Comparison of ENCODE assay signal across 9 mouse cellular contexts in the genomic region with DNA sequence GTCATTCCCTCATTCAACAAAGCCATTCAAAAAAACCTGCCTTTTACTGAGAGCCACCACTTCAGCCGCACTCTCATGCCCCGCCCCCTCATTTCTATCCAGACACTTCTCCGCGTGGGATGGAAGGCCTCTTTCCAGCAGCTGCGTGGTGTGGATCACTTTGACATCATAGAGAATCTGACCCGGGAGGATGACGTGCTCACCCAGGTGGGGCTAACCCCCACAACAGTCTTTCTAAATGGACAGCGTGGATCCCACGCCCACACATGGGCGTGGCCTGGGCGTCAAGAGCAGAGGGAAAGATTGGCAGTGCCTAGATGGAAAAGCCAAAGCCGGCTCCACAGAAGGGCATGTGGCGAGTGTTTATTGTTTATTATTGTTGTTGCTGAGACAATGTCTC. TPM values are rescaled to one million over a fixed set of nuclear protein-coding genes. Genes with fewer than 3 reads are reported as not detected.
DNase-seq lines count a peak whose midpoint lies in the region; ATAC-seq and TF ChIP-seq lines count a peak whose summit lies in the region.
"Had no signal": no experiment of that assay in that cellular context is flagged by ENCODE, and none has a peak within 500 bp of the region (broad histone marks: within the 10 kb centered on the region; RNA-seq: fewer than 3 reads in every experiment).

No protein-coding gene starts in this region.

- H3K4me2 ChIP-seq in heart, embryonic 16.5 days (ENCODE audit: low read depth, low read length) = peak overlapping the region; percentile 46
- peak overlapping the region; percentile 32; the same call in 1 of the 2 replicates for H3K4me2 ChIP-seq in hindbrain, embryonic 13.5 days
- peak overlapping the region; percentile 54 for H3K4me2 ChIP-seq in limb, embryonic 13.5 days (replicated peaks)
- H3K4me2 ChIP-seq in neural tube, embryonic 12.5 days (replicated peaks) = peak overlapping the region; percentile 36

- no peak for ATAC-seq in heart, embryonic 16.5 days (replicated peaks; ENCODE audit: extremely low read depth, insufficient read depth, low FRiP score)
- no peak for ATAC-seq in hindbrain, embryonic 13.5 days (ENCODE audit: low FRiP score)
- no peak for ATAC-seq in limb, embryonic 13.5 days (ENCODE audit: low FRiP score, low read depth)
- no peak for ATAC-seq in neural tube, embryonic 12.5 days (ENCODE audit: low FRiP score, low read depth)

- no peaks in the 10 kb centered on the region for H3K27me3 ChIP-seq in heart, embryonic 16.5 days (ENCODE audit: control insufficient read depth, insufficient read depth, low read length)
- H3K27me3 ChIP-seq in hindbrain, embryonic 13.5 days = no peaks in the 10 kb centered on the region
- no peaks in the 10 kb centered on the region for H3K27me3 ChIP-seq in limb, embryonic 13.5 days
- no peaks in the 10 kb centered on the region for H3K27me3 ChIP-seq in neural tube, embryonic 12.5 days (replicated peaks)
- no peaks in the 10 kb centered on the region for H3K27me3 ChIP-seq in thymus, adult 2 months (ENCODE audit: control insufficient read depth, insufficient read depth, low read length)

- H3K36me3 ChIP-seq in heart, embryonic 16.5 days (ENCODE audit: control insufficient read depth, insufficient read depth) = no peaks in the 10 kb centered on the region
- no peaks in the 10 kb centered on the region for H3K36me3 ChIP-seq in hindbrain, embryonic 13.5 days
- H3K36me3 ChIP-seq in limb, embryonic 13.5 days = no peaks in the 10 kb centered on the region
- H3K36me3 ChIP-seq in neural tube, embryonic 12.5 days = no peaks in the 10 kb centered on the region
- no peaks in the 10 kb centered on the region for H3K36me3 ChIP-seq in thymus, adult 2 months (ENCODE audit: control insufficient read depth, insufficient read depth, low read length)

- H3K9me3 ChIP-seq in heart, embryonic 16.5 days (replicated peaks; ENCODE audit: control insufficient read depth, low read length) = no peaks in the 10 kb centered on the region
- H3K9me3 ChIP-seq in hindbrain, embryonic 13.5 days = no peaks in the 10 kb centered on the region
- H3K9me3 ChIP-seq in limb, embryonic 13.5 days = no peaks in the 10 kb centered on the region
- no peaks in the 10 kb centered on the region for H3K9me3 ChIP-seq in neural tube, embryonic 12.5 days
- H3K9me3 ChIP-seq: megakaryocyte, embryonic 14.5 days had no signal

- H3K9ac ChIP-seq in heart, embryonic 16.5 days (ENCODE audit: low read length) = no peak overlapping the region
- H3K9ac ChIP-seq in hindbrain, embryonic 13.5 days = no peak overlapping the region
- H3K9ac ChIP-seq in limb, embryonic 13.5 days = no peak overlapping the region
- H3K9ac ChIP-seq in neural tube, embryonic 12.5 days = no peak overlapping the region

- no peak for DNase-seq in heart, postnatal 4 days
- no peak for DNase-seq in thymus, adult 2 months
- DNase-seq in urinary bladder, postnatal 25 days (ENCODE audit: low spot score) = no peak

- peaks cover 28% of the 10 kb centered on the region for H3K4me1 ChIP-seq in heart, embryonic 16.5 days (ENCODE audit: control insufficient read depth, insufficient read depth, low read length)
- H3K4me1 ChIP-seq in brown adipose tissue, adult 24 weeks (ENCODE audit: control insufficient read depth, insufficient read depth, insufficient read length, low read length) = peaks cover 4% of the 10 kb centered on the region; the same call in 1 of the 2 replicates
- H3K4me1 ChIP-seq in hindbrain, embryonic 13.5 days (replicated peaks) = peaks cover 15% of the 10 kb centered on the region
- peaks cover 14% of the 10 kb centered on the region for H3K4me1 ChIP-seq in limb, embryonic 13.5 days
- H3K4me1 ChIP-seq in neural tube, embryonic 12.5 days = 0 out of 2 replicates have a peak, but pooled peaks cover 7% of the 10 kb centered on the region
- peaks cover 11% of the 10 kb centered on the region for H3K4me1 ChIP-seq in thymus, adult 2 months (replicated peaks; ENCODE audit: control insufficient read depth, insufficient read depth, low read length)

- TF ChIP-seq CTCF in thymus, adult 2 months (IDR thresholded peaks at IDR 0.05; ENCODE audit: borderline replicate concordance, control insufficient read depth, extremely low read depth, insufficient read depth, low read length, poor library complexity) = no peak

- H3K27ac ChIP-seq in heart, embryonic 16.5 days (ENCODE audit: low read length) = no peak overlapping the region
- H3K27ac ChIP-seq in brown adipose tissue, adult 24 weeks (replicated peaks; ENCODE audit: low read depth, low read length) = no peak overlapping the region
- no peak overlapping the region for H3K27ac ChIP-seq in hindbrain, embryonic 13.5 days
- H3K27ac ChIP-seq in limb, embryonic 13.5 days = no peak overlapping the region
- H3K27ac ChIP-seq in neural tube, embryonic 12.5 days = no peak overlapping the region
- no peak overlapping the region for H3K27ac ChIP-seq in thymus, adult 2 months (ENCODE audit: control insufficient read depth, insufficient read depth, low read length)

- WGBS in heart, embryonic 16.5 days = 26% methylated on average over 13 of the region's 13 CpGs
- WGBS in hindbrain, embryonic 13.5 days = 24% methylated on average over 13 of the region's 13 CpGs
- WGBS in limb, embryonic 13.5 days = 31% methylated on average over 13 of the region's 13 CpGs
- WGBS in neural tube, embryonic 12.5 days = 26% methylated on average over 13 of the region's 13 CpGs
- 73% methylated on average over 13 of the region's 13 CpGs for WGBS in thymus, adult 2 months

- no peak for TF ChIP-seq POLR2A in thymus, adult 2 months (IDR thresholded peaks at IDR 0.05; ENCODE audit: control insufficient read depth, extremely low read depth, insufficient read depth, low read length, poor library complexity)

- H3K4me3 ChIP-seq in heart, embryonic 16.5 days (ENCODE audit: low read length) = peak overlapping the region; percentile 28
- H3K4me3 ChIP-seq in brown adipose tissue, adult 24 weeks (ENCODE audit: insufficient read depth, low read depth, low read length) = peak overlapping the region; percentile 44
- H3K4me3 ChIP-seq in hindbrain, embryonic 13.5 days = no peak overlapping the region
- H3K4me3 ChIP-seq in limb, embryonic 13.5 days = peak overlapping the region; percentile 19; the same call in 1 of the 2 replicates
- H3K4me3 ChIP-seq in neural tube, embryonic 12.5 days = no peak overlapping the region
- no peak overlapping the region for H3K4me3 ChIP-seq in thymus, adult 2 months (ENCODE audit: control insufficient read depth, insufficient read depth, low read length)
- H3K4me3 ChIP-seq: megakaryocyte, embryonic 14.5 days had no signal

RNA-seq across cellular contexts. Expression of a gene that starts 10.4 kb away (rescaled TPM):
- 108 and 114 TPM in 2 replicates for polyA plus RNA-seq in heart, embryonic 16.5 days (2015; fragmentation: Nextera tagmentation; extraction: Ambion mirVana)
- 10 to 100 TPM; 93.1 to 99.2 TPM for total RNA-seq in heart, postnatal 4 days (2021)
- not detected in 2 replicates for polyA plus RNA-seq in brown adipose tissue, adult 24 weeks (2012; ENCODE audit: insufficient read depth, insufficient read length, missing spikeins)
- polyA plus RNA-seq in hindbrain, embryonic 13.5 days (2015; fragmentation: Nextera tagmentation; extraction: Ambion mirVana) = 25.3 and 26.0 TPM in 2 replicates
- polyA plus RNA-seq in limb, embryonic 13.5 days (2015; fragmentation: Nextera tagmentation; extraction: Ambion mirVana) = 133 and 137 TPM in 2 replicates
- 53.8 and 54.4 TPM in 2 replicates for polyA plus RNA-seq in neural tube, embryonic 12.5 days (2016; fragmentation: Nextera tagmentation; extraction: Ambion mirVana)
- 130 and 167 TPM in 2 replicates for polyA plus RNA-seq in thymus, adult 2 months (2012; rRNA removed)

RNA-seq across cellular contexts. Expression of a gene that starts 10.6 kb away (rescaled TPM):
- polyA plus RNA-seq in heart, embryonic 16.5 days (2015; fragmentation: Nextera tagmentation; extraction: Ambion mirVana) = 17.5 and 20.8 TPM in 2 replicates
- total RNA-seq in heart, postnatal 4 days (2021) = 10 to 100 TPM; 15.3 to 15.5 TPM
- polyA plus RNA-seq in brown adipose tissue, adult 24 weeks (2012; ENCODE audit: insufficient read depth, insufficient read length, missing spikeins) = 1.7 and 1.8 TPM in 2 replicates
- 4.2 and 4.9 TPM in 2 replicates for polyA plus RNA-seq in hindbrain, embryonic 13.5 days (2015; fragmentation: Nextera tagmentation; extraction: Ambion mirVana)
- polyA plus RNA-seq in limb, embryonic 13.5 days (2015; fragmentation: Nextera tagmentation; extraction: Ambion mirVana) = 5.6 and 6.2 TPM in 2 replicates
- 3.4 and 4.0 TPM in 2 replicates for polyA plus RNA-seq in neural tube, embryonic 12.5 days (2016; fragmentation: Nextera tagmentation; extraction: Ambion mirVana)
- 17.7 and 18.2 TPM in 2 replicates for polyA plus RNA-seq in thymus, adult 2 months (2012; rRNA removed)

RNA-seq across cellular contexts. Expression of a gene that starts 12.7 kb away (rescaled TPM):
- 228 and 244 TPM in 2 replicates for polyA plus RNA-seq in heart, embryonic 16.5 days (2015; fragmentation: Nextera tagmentation; extraction: Ambion mirVana)
- total RNA-seq in heart, postnatal 4 days (2021) = 10 to 100 TPM; 63.1 to 69.1 TPM
- polyA plus RNA-seq in brown adipose tissue, adult 24 weeks (2012; ENCODE audit: insufficient read depth, insufficient read length, missing spikeins) = 1.1 TPM in 1 of 2 replicates, not detected in the other
- 56.0 and 57.4 TPM in 2 replicates for polyA plus RNA-seq in hindbrain, embryonic 13.5 days (2015; fragmentation: Nextera tagmentation; extraction: Ambion mirVana)
- polyA plus RNA-seq in limb, embryonic 13.5 days (2015; fragmentation: Nextera tagmentation; extraction: Ambion mirVana) = 307 and 322 TPM in 2 replicates
- 168 and 183 TPM in 2 replicates for polyA plus RNA-seq in neural tube, embryonic 12.5 days (2016; fragmentation: Nextera tagmentation; extraction: Ambion mirVana)
- 75.4 and 87.2 TPM in 2 replicates for polyA plus RNA-seq in thymus, adult 2 months (2012; rRNA removed)

RNA-seq across cellular contexts. Expression of a gene that starts 24.2 kb away (rescaled TPM):
- not detected in 2 replicates for polyA plus RNA-seq in heart, embryonic 16.5 days (2015; fragmentation: Nextera tagmentation; extraction: Ambion mirVana)
- total RNA-seq in heart, postnatal 4 days (2021) = under 1 TPM in 1 of 2 experiments, not detected in 1; 0.18 TPM
- not detected in 2 replicates for polyA plus RNA-seq in brown adipose tissue, adult 24 weeks (2012; ENCODE audit: insufficient read depth, insufficient read length, missing spikeins)
- polyA plus RNA-seq in hindbrain, embryonic 13.5 days (2015; fragmentation: Nextera tagmentation; extraction: Ambion mirVana) = not detected in 2 replicates
- not detected in 2 replicates for polyA plus RNA-seq in limb, embryonic 13.5 days (2015; fragmentation: Nextera tagmentation; extraction: Ambion mirVana)
- not detected in 2 replicates for polyA plus RNA-seq in neural tube, embryonic 12.5 days (2016; fragmentation: Nextera tagmentation; extraction: Ambion mirVana)
- 0.05 TPM in 1 of 2 replicates, not detected in the other for polyA plus RNA-seq in thymus, adult 2 months (2012; rRNA removed)

RNA-seq across cellular contexts. Expression of a gene that starts 26.8 kb away (rescaled TPM):
- 0.92 and 2.4 TPM in 2 replicates for polyA plus RNA-seq in heart, embryonic 16.5 days (2015; fragmentation: Nextera tagmentation; extraction: Ambion mirVana)
- 1 to 10 TPM; 2.7 to 3.5 TPM for total RNA-seq in heart, postnatal 4 days (2021)
- polyA plus RNA-seq in brown adipose tissue, adult 24 weeks (2012; ENCODE audit: insufficient read depth, insufficient read length, missing spikeins) = not detected in 2 replicates
- 0.70 and 0.74 TPM in 2 replicates for polyA plus RNA-seq in hindbrain, embryonic 13.5 days (2015; fragmentation: Nextera tagmentation; extraction: Ambion mirVana)
- polyA plus RNA-seq in limb, embryonic 13.5 days (2015; fragmentation: Nextera tagmentation; extraction: Ambion mirVana) = 0.60 and 0.72 TPM in 2 replicates
- polyA plus RNA-seq in neural tube, embryonic 12.5 days (2016; fragmentation: Nextera tagmentation; extraction: Ambion mirVana) = 0.70 TPM in 1 of 2 replicates, not detected in the other
- 0.06 TPM in 1 of 2 replicates, not detected in the other for polyA plus RNA-seq in thymus, adult 2 months (2012; rRNA removed)

Comparison
In these comparisons a context has a peak if more than half of its experiments do, and no peak if none do; other contexts are left out.
1. H3K4me3 ChIP-seq: peak in heart, embryonic 16.5 days (single experiment), brown adipose tissue, adult 24 weeks (single experiment) and limb, embryonic 13.5 days (single experiment); none in hindbrain, embryonic 13.5 days (single experiment), neural tube, embryonic 12.5 days (single experiment) and thymus, adult 2 months (single experiment).
2. RNA of a gene that starts 10.4 kb away (polyA plus RNA-seq): 133 to 137 TPM in limb, embryonic 13.5 days, 130 to 167 TPM in thymus, adult 2 months, 108 to 114 TPM in heart, embryonic 16.5 days, 53.8 to 54.4 TPM in neural tube, embryonic 12.5 days and 25.3 to 26.0 TPM in hindbrain, embryonic 13.5 days; not detected in brown adipose tissue, adult 24 weeks; every median in the first group is over 10 times any median in the second.
3. RNA of a gene that starts 12.7 kb away (polyA plus RNA-seq): 307 to 322 TPM in limb, embryonic 13.5 days, 228 to 244 TPM in heart, embryonic 16.5 days, 168 to 183 TPM in neural tube, embryonic 12.5 days, 75.4 to 87.2 TPM in thymus, adult 2 months and 56.0 to 57.4 TPM in hindbrain, embryonic 13.5 days; 1.1 TPM in brown adipose tissue, adult 24 weeks; every median in the first group is over 10 times any median in the second.
4. Peak in every context shown above with its lines, with median percentiles within 50 percentile points of each other: H3K4me2 ChIP-seq.